Comparison of ENCODE assay signal across 8 mouse cellular contexts in genomic region chr5:38560586-38561425, GRCm38 (mm10). TPM values are rescaled to one million over a fixed set of nuclear protein-coding genes. Genes with fewer than 3 reads are reported as not detected.
DNase-seq lines count a peak whose midpoint lies in the region; ATAC-seq and TF ChIP-seq lines count a peak whose summit lies in the region.

No protein-coding gene starts in this region.

- under 1% methylated on average over 41 of the region's 41 CpGs for WGBS in embryonic facial prominence, embryonic 13.5 days
- under 1% methylated on average over 41 of the region's 41 CpGs for WGBS in heart, embryonic 12.5 days
- WGBS in kidney, embryonic 15.5 days: under 1% methylated on average over 41 of the region's 41 CpGs
- under 1% methylated on average over 38 of the region's 41 CpGs for WGBS in lung, embryonic 14.5 days
- WGBS in olfactory bulb, adult 2 months: under 1% methylated on average over 41 of the region's 41 CpGs

- 0 out of 2 replicates have a peak, but pooled peaks have one; percentile 8 for TF ChIP-seq EP300 in ES-Bruce4 (IDR thresholded peaks at IDR 0.05; ENCODE audit: insufficient read depth, low read depth, low read length)

- no peak for TF ChIP-seq CTCF in ES-Bruce4 (IDR thresholded peaks at IDR 0.05; ENCODE audit: low read depth, low read length)
- TF ChIP-seq CTCF in lung, embryonic 14.5 days (IDR thresholded peaks at IDR 0.05; ENCODE audit: low read depth): no peak
- TF ChIP-seq CTCF in olfactory bulb, adult 2 months (IDR thresholded peaks at IDR 0.05; ENCODE audit: insufficient read depth, low read depth, low read length): no peak

- no peak overlapping the region for H3K27ac ChIP-seq in ES-Bruce4 (ENCODE audit: insufficient read depth, low read length)
- peak overlapping the region; percentile 99 for H3K27ac ChIP-seq in embryonic facial prominence, embryonic 13.5 days
- peak overlapping the region; percentile 95 for H3K27ac ChIP-seq in heart, embryonic 12.5 days (ENCODE audit: poor library complexity, severe bottlenecking)
- H3K27ac ChIP-seq in kidney, embryonic 15.5 days: peak overlapping the region; percentile 99
- H3K27ac ChIP-seq in lung, embryonic 14.5 days (ENCODE audit: low read depth): peak overlapping the region; percentile 96
- H3K27ac ChIP-seq in olfactory bulb, adult 2 months (ENCODE audit: insufficient read depth, low read depth, low read length): peak overlapping the region; percentile 42

- no peaks in the 10 kb centered on the region for H3K27me3 ChIP-seq in ES-Bruce4 (ENCODE audit: control insufficient read depth, insufficient read depth, low read length, poor library complexity, severe bottlenecking)
- H3K27me3 ChIP-seq in embryonic facial prominence, embryonic 13.5 days: no peaks in the 10 kb centered on the region
- H3K27me3 ChIP-seq in heart, embryonic 12.5 days (replicated peaks): no peaks in the 10 kb centered on the region
- H3K27me3 ChIP-seq in kidney, embryonic 15.5 days: no peaks in the 10 kb centered on the region
- no peaks in the 10 kb centered on the region for H3K27me3 ChIP-seq in lung, embryonic 14.5 days (ENCODE audit: insufficient read depth, low read length)

- no peak for TF ChIP-seq POLR2A in ES-Bruce4 (IDR thresholded peaks at IDR 0.05; ENCODE audit: insufficient read depth, low read length)
- no peak for TF ChIP-seq POLR2A in olfactory bulb, adult 2 months (IDR thresholded peaks at IDR 0.05; ENCODE audit: insufficient read depth, low read depth, low read length)

- H3K4me3 ChIP-seq in ES-Bruce4 (ENCODE audit: low read depth, low read length): peak overlapping the region; percentile 72
- peak overlapping the region; percentile 91 for H3K4me3 ChIP-seq in embryonic facial prominence, embryonic 13.5 days
- H3K4me3 ChIP-seq in heart, embryonic 12.5 days: peak overlapping the region; percentile 78
- peak overlapping the region; percentile 95 for H3K4me3 ChIP-seq in kidney, embryonic 15.5 days (replicated peaks)
- H3K4me3 ChIP-seq in lung, embryonic 14.5 days (ENCODE audit: low read depth, low read length): peak overlapping the region; percentile 88
- H3K4me3 ChIP-seq in olfactory bulb, adult 2 months (ENCODE audit: insufficient read depth, low read depth, low read length): peak overlapping the region; percentile 83

- peaks cover 3% of the 10 kb centered on the region; the same call in 1 of the 2 replicates for H3K36me3 ChIP-seq in ES-Bruce4 (ENCODE audit: control insufficient read depth, insufficient read depth, low read length, poor library complexity, severe bottlenecking)
- peaks cover 40% of the 10 kb centered on the region for H3K36me3 ChIP-seq in embryonic facial prominence, embryonic 13.5 days
- H3K36me3 ChIP-seq in heart, embryonic 12.5 days: peaks cover 39% of the 10 kb centered on the region
- peaks cover 38% of the 10 kb centered on the region for H3K36me3 ChIP-seq in kidney, embryonic 15.5 days
- peaks cover 41% of the 10 kb centered on the region for H3K36me3 ChIP-seq in lung, embryonic 14.5 days (ENCODE audit: insufficient read depth)

- peak; percentile 49 to 65 for DNase-seq in adrenal gland, postnatal 36 days
- DNase-seq in lung, embryonic 14.5 days: peak; percentile 54
- peak; percentile 36 to 63 for DNase-seq in urinary bladder, postnatal 4 days (ENCODE audit: low spot score in 2 of 2)

- peaks cover 3% of the 10 kb centered on the region for H3K4me1 ChIP-seq in ES-Bruce4 (ENCODE audit: control insufficient read depth, insufficient read depth, low read length)
- H3K4me1 ChIP-seq in embryonic facial prominence, embryonic 13.5 days: peaks cover 40% of the 10 kb centered on the region
- H3K4me1 ChIP-seq in heart, embryonic 12.5 days (replicated peaks): peaks cover 57% of the 10 kb centered on the region
- peaks cover 33% of the 10 kb centered on the region for H3K4me1 ChIP-seq in kidney, embryonic 15.5 days
- peaks cover 12% of the 10 kb centered on the region; the same call in 1 of the 2 replicates for H3K4me1 ChIP-seq in lung, embryonic 14.5 days (ENCODE audit: insufficient read depth)
- peaks cover 18% of the 10 kb centered on the region for H3K4me1 ChIP-seq in olfactory bulb, adult 2 months (ENCODE audit: control insufficient read depth, insufficient read depth, low read length)

- no peaks in the 10 kb centered on the region for H3K9me3 ChIP-seq in ES-Bruce4 (replicated peaks; ENCODE audit: control insufficient read depth, insufficient read depth, low read length, poor library complexity, severe bottlenecking)
- no peaks in the 10 kb centered on the region for H3K9me3 ChIP-seq in embryonic facial prominence, embryonic 13.5 days
- H3K9me3 ChIP-seq in heart, embryonic 12.5 days (replicated peaks): no peaks in the 10 kb centered on the region
- H3K9me3 ChIP-seq in kidney, embryonic 15.5 days (replicated peaks): no peaks in the 10 kb centered on the region
- no peaks in the 10 kb centered on the region for H3K9me3 ChIP-seq in lung, embryonic 14.5 days (ENCODE audit: low read depth, low read length)

- peak overlapping the region; percentile 92 for H3K4me2 ChIP-seq in embryonic facial prominence, embryonic 13.5 days
- H3K4me2 ChIP-seq in heart, embryonic 12.5 days: peak overlapping the region; percentile 81
- H3K4me2 ChIP-seq in kidney, embryonic 15.5 days: peak overlapping the region; percentile 83
- H3K4me2 ChIP-seq in lung, embryonic 14.5 days: peak overlapping the region; percentile 66

- 0 out of 2 replicates have a peak, but pooled peaks have one; percentile 21 for ATAC-seq in embryonic facial prominence, embryonic 13.5 days (ENCODE audit: insufficient number of reproducible peaks, insufficient read depth, low FRiP score, low TSS enrichment, low read depth)
- peak; percentile 52 for ATAC-seq in heart, embryonic 12.5 days (ENCODE audit: insufficient number of reproducible peaks, low FRiP score)
- ATAC-seq in kidney, embryonic 15.5 days (replicated peaks; ENCODE audit: low FRiP score): peak; percentile 55
- ATAC-seq in lung, embryonic 14.5 days (ENCODE audit: insufficient read depth): peak; percentile 56

- H3K9ac ChIP-seq in ES-Bruce4 (ENCODE audit: low read depth, poor library complexity, severe bottlenecking): peak overlapping the region; percentile 97
- peak overlapping the region; percentile 95 for H3K9ac ChIP-seq in embryonic facial prominence, embryonic 13.5 days
- peak overlapping the region; percentile 97 for H3K9ac ChIP-seq in heart, embryonic 12.5 days
- H3K9ac ChIP-seq in kidney, embryonic 15.5 days: peak overlapping the region; percentile 94
- H3K9ac ChIP-seq in lung, embryonic 14.5 days: peak overlapping the region; percentile 73

RNA-seq across cellular contexts. Expression of gene Wdr1, which starts 2.2 kb away (rescaled TPM):
- polyA plus RNA-seq in ES-Bruce4 (2011; ENCODE audit: insufficient read depth, insufficient read length, low read depth, missing spikeins): 73.0 and 79.0 TPM in 2 replicates
- total RNA-seq in adrenal gland, postnatal 36 days (2021): 100 to 1,000 TPM; 130 to 138 TPM
- polyA plus RNA-seq in embryonic facial prominence, embryonic 13.5 days (2015; fragmentation: Nextera tagmentation; extraction: Ambion mirVana): 200 and 223 TPM in 2 replicates
- polyA plus RNA-seq in heart, embryonic 12.5 days (2016; fragmentation: Nextera tagmentation; extraction: Ambion mirVana): 253 and 257 TPM in 2 replicates
- 195 and 206 TPM in 2 replicates for polyA plus RNA-seq in kidney, embryonic 15.5 days (2015; fragmentation: Nextera tagmentation; extraction: Ambion mirVana)
- 226 and 234 TPM in 2 replicates for polyA plus RNA-seq in lung, embryonic 14.5 days (2014; fragmentation: Nextera tagmentation; extraction: Ambion mirVana)
- polyA plus RNA-seq in olfactory bulb, adult 2 months (2012; ENCODE audit: insufficient read depth, insufficient read length, low replicate concordance, missing spikeins): 427 TPM in 1 of 2 replicates, not detected in the other

RNA-seq across cellular contexts. Expression of gene Slc2a9, which starts 57.9 kb away (rescaled TPM):
- not detected in 2 replicates for polyA plus RNA-seq in ES-Bruce4 (2011; ENCODE audit: insufficient read depth, insufficient read length, low read depth, missing spikeins)
- total RNA-seq in adrenal gland, postnatal 36 days (2021): 1 to 10 TPM; 2.0 to 2.4 TPM
- 0.72 and 1.9 TPM in 2 replicates for polyA plus RNA-seq in embryonic facial prominence, embryonic 13.5 days (2015; fragmentation: Nextera tagmentation; extraction: Ambion mirVana)
- 0.22 and 0.71 TPM in 2 replicates for polyA plus RNA-seq in heart, embryonic 12.5 days (2016; fragmentation: Nextera tagmentation; extraction: Ambion mirVana)
- polyA plus RNA-seq in kidney, embryonic 15.5 days (2015; fragmentation: Nextera tagmentation; extraction: Ambion mirVana): 1.4 and 1.6 TPM in 2 replicates
- polyA plus RNA-seq in lung, embryonic 14.5 days (2014; fragmentation: Nextera tagmentation; extraction: Ambion mirVana): 0.64 and 2.2 TPM in 2 replicates
- not detected in 2 replicates for polyA plus RNA-seq in olfactory bulb, adult 2 months (2012; ENCODE audit: insufficient read depth, insufficient read length, low replicate concordance, missing spikeins)
